Mouse (Mus musculus): ENCODE results near the gene Hps3.

DNA sequence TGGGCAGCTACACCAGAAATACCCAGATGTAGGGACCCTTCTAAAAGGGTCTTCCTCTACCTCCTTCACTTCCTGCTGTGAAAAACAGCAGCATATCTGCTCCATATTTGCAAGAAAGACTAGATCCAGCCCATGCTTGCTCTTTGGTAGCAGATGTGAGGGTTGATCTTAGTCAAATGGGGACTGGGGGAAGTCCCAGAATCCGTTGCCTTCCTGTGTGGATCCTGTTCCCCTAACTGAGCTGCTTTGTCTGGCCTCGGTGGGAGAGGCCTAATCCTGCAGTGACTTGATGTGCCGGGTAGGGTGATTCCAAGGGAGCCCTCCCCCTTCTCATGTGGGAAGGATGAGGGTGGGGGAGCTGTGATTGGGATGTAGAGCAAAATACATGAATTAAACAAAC, 49.0 kb downstream of the Hps3 start:
- TF ChIP-seq CTCF (IDR thresholded peaks at IDR 0.05; ENCODE audit: control insufficient read depth, insufficient read depth, insufficient read length), result no peak
- no peak for TF ChIP-seq USF1 (IDR thresholded peaks at IDR 0.05; ENCODE audit: low read depth)
- TF ChIP-seq MYOG (IDR thresholded peaks at IDR 0.05; ENCODE audit: control insufficient read depth, extremely low read depth, insufficient read length), result no peak
- no peak for TF ChIP-seq MYOD1 (IDR thresholded peaks at IDR 0.05; ENCODE audit: control insufficient read depth, insufficient read length, low read depth)
- no peak for TF ChIP-seq MAX (IDR thresholded peaks at IDR 0.05)

Measured in C2C12 (cell line).